Mouse (Mus musculus) forebrain, postnatal 0 days (tissue): ENCODE measurements around the gene Slc6a21. TPM values are rescaled to one million over a fixed set of nuclear protein-coding genes. Genes with fewer than 3 reads are reported as not detected.

ENCODE experiments used
- ATAC-seq: fragments of 200-750 bp; cut with Nextera tagmentation; 2 replicates; pipeline ENCODE4 v1.8.0; 2017; ENCODE audit warnings: mild to moderate bottlenecking, moderate library complexity
- DNase-seq: peaks from one replicate; pipeline ENCODE4 v3.0.0-alpha.2; 2015
- H3K27ac ChIP-seq: fragments of 300-500 bp; sonication (generic); 2 replicates; pipeline ENCODE4 v1.5.1; 2014; ENCODE audit warnings: low read depth, mild to moderate bottlenecking, antibody characterized with exemption, low read length, moderate library complexity, mixed read lengths
- H3K27me3 ChIP-seq: fragments of 300-500 bp; sonication (generic); 2 replicates; pipeline ENCODE4 v1.6.1; 2014; ENCODE audit warnings: mild to moderate bottlenecking, low read length, mixed read lengths; ENCODE audit not compliant: insufficient read depth
- H3K36me3 ChIP-seq: fragments of 300-500 bp; sonication (generic); 2 replicates; pipeline ENCODE4 v1.6.1; 2014; ENCODE audit warnings: mild to moderate bottlenecking, moderate library complexity; ENCODE audit not compliant: insufficient read depth
- H3K4me1 ChIP-seq: fragments of 300-500 bp; sonication (generic); 2 replicates; pipeline ENCODE4 v1.6.1; 2014; ENCODE audit warnings: antibody characterized with exemption; ENCODE audit not compliant: insufficient read depth
- H3K4me2 ChIP-seq: fragments of 300-500 bp; sonication (generic); 2 replicates; pipeline ENCODE4 v1.6.1; 2014; ENCODE audit warnings: low read depth, mild to moderate bottlenecking, moderate library complexity
- H3K4me3 ChIP-seq: fragments of 300-500 bp; sonication (generic); 2 replicates; pipeline ENCODE4 v1.5.1; 2014; ENCODE audit warnings: low read depth, low read length, mixed read lengths
- H3K9ac ChIP-seq: fragments of 300-500 bp; sonication (generic); 2 replicates; pipeline ENCODE4 v1.6.1; 2014; ENCODE audit warnings: mild to moderate bottlenecking
- H3K9me3 ChIP-seq: fragments of 300-500 bp; sonication (generic); 2 replicates; pipeline ENCODE4 v1.6.1; 2016; ENCODE audit warnings: low read length
- CTCF ChIP-seq: sonication (generic); IDR thresholded peaks from 2 replicates; pipeline ENCODE4 v1.5.1; 2016; ENCODE audit warnings: antibody characterized with exemption, control low read depth, low read depth
- WGBS: fragments of 180-500 bp; shearing (Covaris S2); extraction: QIAGEN DNeasy Blood & Tissue Kit; methylation state at CpG from one replicate; pipeline ENCODE4 v1.1.7; 2014; 5-methylcytosine and 5-hydroxymethylcytosine counted together
- polyA plus RNA-seq: library from polyadenylated mRNA; unstranded; fragments of >200 nt; fragmentation: Nextera tagmentation; extraction: Ambion mirVana; gene quantifications from 2 replicates; pipeline ENCODE4 v1.2.1, GENCODE M21; 2015
- total RNA-seq: library from RNA; depleted of rRNA; stranded (reverse); fragments of >200 nt; gene quantifications from 2 replicates; pipeline ENCODE4 v1.2.3, GENCODE M21; 2014

Gene Slc6a21
- total and polyA plus RNA-seq, 2 experiments from 2014 or later = not detected

DNA sequence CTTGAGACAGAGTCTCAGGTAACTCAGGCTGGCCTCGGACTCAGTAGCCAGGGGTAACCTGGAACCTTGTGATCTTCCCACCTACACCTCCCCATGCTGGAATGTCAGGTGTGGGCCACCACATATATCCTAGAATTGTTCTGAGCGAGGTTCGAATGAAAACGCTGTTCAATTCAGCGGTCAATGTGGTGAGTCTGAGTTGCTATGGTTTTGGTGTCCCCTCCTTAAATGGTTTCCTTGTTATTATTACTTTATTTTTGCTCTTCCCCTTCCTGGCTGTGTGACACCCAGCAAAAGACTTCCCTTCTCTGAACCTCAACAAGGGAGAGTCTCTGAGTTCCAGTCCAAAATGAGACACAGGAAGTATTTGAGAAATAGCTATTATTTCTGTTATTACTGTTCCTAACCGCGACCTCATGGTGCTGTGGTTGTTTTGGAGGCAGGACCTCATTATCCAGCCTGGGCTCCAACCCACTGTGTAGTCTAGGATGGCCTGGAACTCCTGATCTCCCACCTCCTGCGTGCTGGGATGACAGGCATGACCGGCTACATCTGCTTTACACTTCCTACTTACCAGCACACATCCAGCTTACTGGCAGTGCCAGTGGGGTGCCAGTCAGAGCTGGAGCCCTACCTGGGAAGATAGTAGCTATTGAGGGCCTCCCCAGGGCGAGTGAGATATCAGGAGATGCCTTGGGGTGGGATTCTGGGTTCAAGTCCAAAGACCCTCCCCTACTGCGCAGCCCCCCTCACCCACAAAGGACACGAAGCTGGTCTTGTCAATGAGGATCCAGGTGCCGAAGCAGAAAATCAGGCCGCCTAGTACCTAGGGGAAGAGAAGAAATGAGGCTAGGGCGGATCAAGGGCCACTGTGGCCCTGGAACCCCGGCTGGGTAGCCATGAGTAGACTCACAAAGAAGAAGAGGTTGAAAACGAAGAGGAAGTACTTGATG lies 39.3 kb upstream of the Slc6a21 start:
- WGBS = 79% methylated on average over 17 of the region's 17 CpGs
- TF ChIP-seq CTCF = no peak

DNA sequence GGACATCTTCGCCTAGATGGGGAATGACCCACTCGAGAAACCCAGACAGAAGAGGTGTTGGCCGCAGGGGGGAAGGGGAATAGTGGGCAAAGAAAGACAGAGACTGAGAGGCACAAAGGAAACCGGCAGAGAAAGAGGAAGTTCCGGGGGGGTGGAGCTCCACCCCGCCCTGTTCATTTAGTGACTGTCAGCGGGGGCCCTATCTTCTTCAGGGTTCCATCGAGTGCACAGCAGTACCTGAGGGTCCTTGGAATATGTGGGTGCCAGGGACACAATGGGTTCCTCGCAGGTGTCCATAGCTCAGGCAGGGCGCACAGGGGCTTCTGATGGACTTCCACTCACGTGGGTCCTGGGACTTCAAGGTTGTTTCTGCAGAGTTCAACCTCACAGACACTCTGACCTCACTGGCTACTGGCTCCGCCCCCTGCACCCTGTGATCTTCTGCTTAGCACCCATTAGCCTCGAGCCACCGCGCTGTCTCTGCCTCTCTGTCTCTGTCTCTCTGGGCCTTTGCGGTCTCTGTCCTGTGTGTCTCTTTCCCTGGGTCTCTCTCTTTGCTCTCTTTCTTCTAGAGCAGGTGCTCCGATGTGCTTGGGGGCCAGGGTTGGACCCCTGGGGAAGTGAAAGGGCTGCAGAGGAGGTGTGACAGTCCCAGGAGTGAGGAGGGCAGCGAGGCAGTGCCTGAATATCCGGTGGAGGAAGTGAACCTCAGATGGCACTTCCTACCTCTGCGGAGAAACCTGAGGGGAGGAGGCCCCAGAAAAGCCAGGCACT lies 38.4 kb upstream of the Slc6a21 start, which contains the start of gene Cd37:
Cd37 (minus strand) TSS at position 393 of the 774 bp plus-strand sequence.
- DNase-seq (no peak), ATAC-seq (no peak)
- Histone ChIP-seq H3K36me3 (no peaks in the 10 kb centered on the region), H3K27ac (no peak within 1 kb of the TSS), H3K4me2 (no peak within 1 kb of the TSS), H3K4me1 (0 out of 2 replicates have a peak, but pooled peaks cover 9% of the 10 kb centered on the region), H3K27me3 (no peaks in the 10 kb centered on the region), H3K9me3 (no peaks in the 10 kb centered on the region), H3K4me3 (no peak within 1 kb of the TSS), H3K9ac (no peak within 1 kb of the TSS)
- 44% methylated on average over 20 of the region's 20 CpGs for WGBS
- TF ChIP-seq CTCF = no peak

More for the DNA sequence above, 39.3 kb upstream of the Slc6a21 start:
- H3K4me1 ChIP-seq = 0 out of 2 replicates have a peak, but pooled peaks cover 9% of the 10 kb centered on the region
- DNase-seq (no peak), ATAC-seq (no peak)
- no peaks in the 10 kb centered on the region for H3K36me3 ChIP-seq
- no peak overlapping the region for H3K27ac ChIP-seq
- H3K9me3 ChIP-seq = no peaks in the 10 kb centered on the region
- no peak overlapping the region for H3K4me2 ChIP-seq
- H3K9ac ChIP-seq = no peak overlapping the region
- no peak overlapping the region for H3K4me3 ChIP-seq
- no peaks in the 10 kb centered on the region for H3K27me3 ChIP-seq

DNA sequence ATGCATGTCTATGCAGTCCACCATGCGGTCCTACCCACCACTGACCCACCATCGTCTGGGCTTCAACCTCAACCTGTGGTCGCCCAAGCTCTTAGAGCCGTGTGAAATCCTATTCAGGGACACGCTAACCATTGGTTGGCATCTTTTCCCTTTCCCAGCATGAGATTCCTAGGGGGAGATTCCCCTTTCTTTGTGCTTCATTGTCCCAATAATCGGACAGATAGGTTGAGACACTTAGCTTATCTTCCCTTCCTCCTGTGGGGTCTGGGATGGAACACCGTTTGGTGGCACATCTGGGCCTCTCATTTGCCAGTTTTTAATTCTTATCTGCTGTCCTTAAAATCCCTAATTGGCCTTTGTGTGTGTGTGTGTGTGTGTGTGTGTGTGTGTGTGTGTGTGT lies 37.2 kb upstream of the Slc6a21 start:
- Histone ChIP-seq H3K27me3 (no peaks in the 10 kb centered on the region), H3K4me1 (0 out of 2 replicates have a peak, but pooled peaks cover 2% of the 10 kb centered on the region), H3K4me3 (no peak overlapping the region), H3K4me2 (peak overlapping the region; percentile 59; the same call in 1 of the 2 replicates), H3K9me3 (no peaks in the 10 kb centered on the region), H3K9ac (no peak overlapping the region), H3K36me3 (no peaks in the 10 kb centered on the region), H3K27ac (no peak overlapping the region)
- TF ChIP-seq CTCF = no peak
- ATAC-seq = no peak
- no peak for DNase-seq
- WGBS = 64% methylated on average over 7 of the region's 7 CpGs

DNA sequence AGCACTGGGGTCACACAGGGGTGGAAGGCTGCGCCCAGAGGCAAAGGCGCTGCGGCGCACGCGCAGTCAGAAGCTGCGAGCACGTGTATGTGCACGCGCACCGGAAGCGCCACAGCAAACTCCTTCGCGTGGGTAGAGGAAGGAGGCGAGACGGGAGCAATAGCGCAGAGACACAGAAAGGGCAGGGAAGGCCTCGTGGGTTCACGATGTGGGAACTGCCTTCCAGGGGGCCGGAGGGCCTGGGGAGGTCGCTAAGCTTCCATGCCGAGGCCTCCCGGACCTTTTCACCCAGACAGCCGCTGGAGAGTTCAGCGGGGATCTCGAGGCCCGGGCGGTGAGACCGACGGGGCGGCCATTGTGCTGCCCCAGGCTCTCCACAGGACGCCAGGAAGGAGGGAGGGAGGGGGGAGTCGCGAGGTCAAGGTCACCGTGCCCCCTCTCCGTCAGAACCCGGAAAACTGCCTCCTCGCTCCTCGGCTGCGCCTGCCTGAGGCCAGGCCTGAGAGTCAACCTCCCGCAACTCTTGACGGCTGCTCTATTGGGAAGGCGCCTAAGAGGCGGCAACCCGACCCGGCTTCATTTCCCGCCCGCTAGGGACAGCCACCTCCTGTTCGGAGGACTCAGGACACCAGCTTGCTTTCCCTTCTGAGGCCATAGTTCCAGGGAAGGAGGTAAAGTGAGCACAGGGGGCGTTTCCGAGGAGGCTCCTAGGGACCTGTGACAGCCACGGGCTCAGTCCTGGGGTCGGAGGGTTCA lies 36.5 kb upstream of the Slc6a21 start, which contains the start of gene Slc6a16:
Slc6a16 (plus strand) TSS at position 453 of the 756 bp plus-strand sequence.
- Histone ChIP-seq H3K4me1 (0 out of 2 replicates have a peak, but pooled peaks cover 2% of the 10 kb centered on the region), H3K36me3 (no peaks in the 10 kb centered on the region), H3K27ac (no peak within 1 kb of the TSS), H3K27me3 (no peaks in the 10 kb centered on the region), H3K4me3 (peak within 1 kb of the TSS; percentile 35), H3K9ac (peak within 1 kb of the TSS; percentile 47), H3K9me3 (no peaks in the 10 kb centered on the region), H3K4me2 (peak within 1 kb of the TSS; percentile 59)
- ATAC-seq (peak; percentile 92), DNase-seq (peak; percentile 87)
- 11% methylated on average over 51 of the region's 53 CpGs for WGBS
- no peak for TF ChIP-seq CTCF

DNA sequence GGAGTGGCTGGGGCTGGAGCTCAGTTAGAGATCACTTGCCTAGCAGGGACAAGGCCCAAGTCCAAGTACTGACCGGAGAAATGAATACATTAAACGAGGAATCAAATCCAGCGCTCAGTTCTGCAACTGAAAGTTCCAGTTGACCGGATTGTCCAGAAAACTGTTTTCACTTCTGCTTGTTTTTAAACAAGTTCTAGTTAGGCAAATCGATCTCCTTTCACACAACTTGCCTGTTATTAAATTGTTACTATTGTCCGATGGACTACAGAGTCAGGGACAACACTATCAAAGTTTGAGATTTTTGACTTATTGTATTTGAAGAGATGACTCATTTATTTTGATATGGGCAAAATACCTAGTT lies 35.9 kb upstream of the Slc6a21 start:
- Histone ChIP-seq H3K27me3 (no peaks in the 10 kb centered on the region), H3K4me3 (peak overlapping the region; percentile 35), H3K4me1 (0 out of 2 replicates have a peak, but pooled peaks cover 2% of the 10 kb centered on the region), H3K9me3 (no peaks in the 10 kb centered on the region), H3K27ac (no peak overlapping the region), H3K9ac (peak overlapping the region; percentile 47; the same call in 1 of the 2 replicates), H3K36me3 (no peaks in the 10 kb centered on the region), H3K4me2 (peak overlapping the region; percentile 59)
- 82% methylated on average over 6 of the region's 6 CpGs for WGBS
- ATAC-seq (no peak), DNase-seq (no peak)
- TF ChIP-seq CTCF = no peak

DNA sequence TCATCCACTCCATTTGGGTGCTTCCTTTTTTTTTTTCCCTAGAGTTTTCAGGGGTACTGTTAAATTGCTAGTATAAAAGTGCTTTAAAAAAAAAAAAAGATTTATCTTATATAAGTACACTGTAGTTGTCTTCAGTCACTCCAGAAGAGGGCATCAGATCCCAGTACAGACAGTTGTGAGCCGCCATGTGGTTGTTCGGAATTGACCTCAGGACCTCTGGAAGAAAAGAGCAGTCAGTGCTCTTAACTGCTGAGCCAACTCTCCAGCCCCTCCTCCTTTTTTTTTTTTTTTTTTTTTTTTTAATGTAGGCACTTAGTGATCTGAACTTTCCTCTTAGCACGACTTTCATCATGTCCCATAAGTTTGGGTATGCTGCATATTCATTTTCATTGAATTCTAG lies 29.6 kb upstream of the Slc6a21 start:
- no peaks in the 10 kb centered on the region for H3K4me1 ChIP-seq
- TF ChIP-seq CTCF = 0 out of 2 replicates have a peak, but pooled peaks have one; percentile 8
- H3K4me3 ChIP-seq = no peak overlapping the region
- 51% methylated on average over 3 of the region's 3 CpGs for WGBS
- no peak overlapping the region for H3K9ac ChIP-seq
- H3K4me2 ChIP-seq = no peak overlapping the region
- no peaks in the 10 kb centered on the region for H3K27me3 ChIP-seq
- no peaks in the 10 kb centered on the region for H3K36me3 ChIP-seq
- no peak for DNase-seq
- no peak for ATAC-seq
- H3K9me3 ChIP-seq = no peaks in the 10 kb centered on the region
- H3K27ac ChIP-seq = no peak overlapping the region
